Mouse (Mus musculus) thymus, adult 2 months (tissue): Measurements from ENCODE around the gene Nkain2.

Experiments used
- CTCF ChIP-seq: fragments of 200-500 bp; IDR thresholded peaks from 2 replicates; pipeline ENCODE4 v1.5.1; 2012; ENCODE audit warnings: mild to moderate bottlenecking, control low read depth, low read length, moderate library complexity, borderline replicate concordance; ENCODE audit not compliant: control insufficient read depth, poor library complexity, insufficient read depth; ENCODE audit errors: extremely low read depth
- POLR2A ChIP-seq: fragments of 200-500 bp; IDR thresholded peaks from 2 replicates; pipeline ENCODE4 v1.6.1; 2012; ENCODE audit warnings: mild to moderate bottlenecking, low read length, control low read depth, moderate library complexity; ENCODE audit not compliant: control insufficient read depth, poor library complexity, insufficient read depth; ENCODE audit errors: extremely low read depth

GRCm38 (mm10) chr10:32890507-32891131 is 357 bp upstream of the Nkain2 start:
- TF ChIP-seq CTCF (no peak), POLR2A (no peak)
